Mouse (Mus musculus) lung, postnatal 0 days (tissue): ENCODE results near the gene 0610030E20Rik.

Experiments
- CTCF ChIP-seq: IDR thresholded peaks from 2 replicates; pipeline ENCODE4 v1.5.1; 2016; ENCODE audit warnings: antibody characterized with exemption, mild to moderate bottlenecking
- EP300 ChIP-seq: IDR thresholded peaks from 2 replicates; pipeline ENCODE4 v1.6.1; 2016; ENCODE audit warnings: antibody characterized with exemption, mild to moderate bottlenecking, control low read depth

DNA sequence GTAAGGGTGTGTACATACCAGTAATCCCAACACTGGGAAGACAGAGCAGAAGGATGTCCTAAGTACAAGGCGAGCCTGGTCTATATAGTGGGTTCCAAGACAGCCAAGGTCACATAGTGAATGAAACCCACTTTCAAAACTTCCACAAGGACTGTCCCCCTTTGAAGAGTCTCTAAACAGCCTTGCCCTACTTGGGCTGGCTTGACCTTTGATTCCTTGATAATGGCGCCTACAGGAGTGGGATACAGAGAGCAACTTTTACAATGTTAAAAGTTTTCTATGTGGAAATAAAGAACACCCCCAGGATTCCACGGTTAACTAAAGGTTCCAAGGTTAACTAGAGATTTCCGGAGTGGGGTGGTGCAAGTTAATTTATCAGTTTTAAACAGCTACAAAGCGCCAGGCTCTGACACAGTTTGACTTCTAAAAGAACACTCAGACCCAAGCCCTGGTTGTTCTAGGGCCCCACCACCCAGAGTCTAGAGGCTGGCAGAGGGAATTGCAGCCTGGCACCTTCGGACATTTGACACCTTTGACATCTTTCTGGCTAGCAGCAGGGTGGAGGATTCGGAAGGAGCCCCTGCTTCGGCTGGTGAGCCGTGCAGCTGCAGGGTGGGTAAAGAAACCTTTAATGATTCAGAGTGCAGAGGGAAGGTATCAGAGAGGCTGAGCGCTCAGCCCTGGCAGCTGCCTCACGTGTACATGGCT, 12.9 kb downstream of the 0610030E20Rik start:
- TF ChIP-seq CTCF: no peak
- TF ChIP-seq EP300: no peak
